Mouse (Mus musculus): ENCODE results near the gene Angptl3.
A peak's percentile ranks its signal among the peaks of the same experiment; 100 is the strongest.

The Angptl3 gene

GRCm38 (mm10) chr4:99030686-99031085 lies at the start of gene Angptl3:
Angptl3 (plus strand) TSS chr4:99030954.
- DNase-seq (ENCODE audit: inconsistent age in 2 of 2, low spot score in 1 of 2) = no peak

GRCm38 (mm10) chr4:98984701-98985100 lies 46.1 kb upstream of the Angptl3 start:
- no peak for DNase-seq (ENCODE audit: inconsistent age in 2 of 2, low spot score in 1 of 2)

- no peak for DNase-seq (ENCODE audit: inconsistent age in 2 of 2, low spot score in 1 of 2)
These were observed 37.3 kb upstream of the Angptl3 start for GRCm38 (mm10) chr4:98993491-98993890.

GRCm38 (mm10) chr4:99005574-99005973 lies 25.2 kb upstream of the Angptl3 start:
- DNase-seq (ENCODE audit: inconsistent age in 2 of 2, low spot score in 1 of 2) = no peak

- no peak for DNase-seq (ENCODE audit: inconsistent age in 2 of 2, low spot score in 1 of 2)
These were observed 24.4 kb upstream of the Angptl3 start for GRCm38 (mm10) chr4:99006319-99006718.

GRCm38 (mm10) chr4:99011039-99011438 lies 19.7 kb upstream of the Angptl3 start:
- no peak for DNase-seq (ENCODE audit: inconsistent age in 2 of 2, low spot score in 1 of 2)

- DNase-seq (ENCODE audit: inconsistent age in 2 of 2, low spot score in 1 of 2) = no peak
These were observed 8.5 kb upstream of the Angptl3 start for GRCm38 (mm10) chr4:99022221-99022620.

GRCm38 (mm10) chr4:99028377-99028776 lies 2.4 kb upstream of the Angptl3 start:
- no peak for DNase-seq (ENCODE audit: inconsistent age in 2 of 2, low spot score in 1 of 2)

GRCm38 (mm10) chr4:99032921-99033320 lies 2.2 kb downstream of the Angptl3 start:
- DNase-seq (ENCODE audit: inconsistent age in 2 of 2, low spot score in 1 of 2) = no peak

- DNase-seq (ENCODE audit: inconsistent age in 2 of 2, low spot score in 1 of 2) = no peak
These were observed 14.1 kb downstream of the Angptl3 start for GRCm38 (mm10) chr4:99044854-99045253.

GRCm38 (mm10) chr4:99046471-99046870 lies 15.7 kb downstream of the Angptl3 start:
- DNase-seq (ENCODE audit: inconsistent age in 2 of 2, low spot score in 1 of 2) = no peak

GRCm38 (mm10) chr4:99048581-99048980 lies 17.8 kb downstream of the Angptl3 start:
- no peak for DNase-seq (ENCODE audit: inconsistent age in 2 of 2, low spot score in 1 of 2)

- DNase-seq (ENCODE audit: inconsistent age in 2 of 2, low spot score in 1 of 2) = no peak
These were observed 33.8 kb downstream of the Angptl3 start for GRCm38 (mm10) chr4:99064524-99064923.

- DNase-seq (ENCODE audit: inconsistent age in 2 of 2, low spot score in 1 of 2) = no peak
These were observed 38.1 kb downstream of the Angptl3 start for GRCm38 (mm10) chr4:99068806-99069205.

GRCm38 (mm10) chr4:99078005-99078404 lies 47.3 kb downstream of the Angptl3 start:
- no peak for DNase-seq (ENCODE audit: inconsistent age in 2 of 2, low spot score in 1 of 2)

GRCm38 (mm10) chr4:99081169-99081568 lies 50.4 kb downstream of the Angptl3 start:
- no peak for DNase-seq (ENCODE audit: inconsistent age in 2 of 2, low spot score in 1 of 2)

- DNase-seq (ENCODE audit: inconsistent age in 2 of 2, low spot score in 1 of 2) = no peak
These were observed 53.1 kb downstream of the Angptl3 start for GRCm38 (mm10) chr4:99083862-99084261.

GRCm38 (mm10) chr4:99087760-99088485 lies 57.2 kb downstream of the Angptl3 start:
- no peak for DNase-seq (ENCODE audit: inconsistent age in 2 of 2, low spot score in 1 of 2)

GRCm38 (mm10) chr4:99091151-99091701 lies 60.5 kb downstream of the Angptl3 start:
- peak in 1 of 2 experiments; percentile 39 for DNase-seq (ENCODE audit: inconsistent age in 2 of 2, low spot score in 1 of 2)

- DNase-seq (ENCODE audit: inconsistent age in 2 of 2, low spot score in 1 of 2) = no peak
These were observed 61.0 kb downstream of the Angptl3 start for GRCm38 (mm10) chr4:99091777-99092176.
